Mouse (Mus musculus) retina, postnatal 1 day (tissue): ENCODE measurements around the gene 1810024B03Rik.
"Not testable (repeated sequence)": the region's sequence is repeated elsewhere in the genome, so short reads cannot be mapped to it uniquely, and the experiment has no call there.

Experiments used
- DNase-seq: peaks from one replicate; pipeline ENCODE4 v3.0.0-alpha.2; 2012

1810024B03Rik gene

GRCm38 (mm10) chr2:127207547-127208451, at the start of gene 1810024B03Rik, which contains the start of gene Snrnp200:
Gene 1810024B03Rik (minus strand): TSS chr2:127208280.
Gene Snrnp200 (plus strand): TSS chr2:127208386.
- peak; percentile 98 for DNase-seq

DNA sequence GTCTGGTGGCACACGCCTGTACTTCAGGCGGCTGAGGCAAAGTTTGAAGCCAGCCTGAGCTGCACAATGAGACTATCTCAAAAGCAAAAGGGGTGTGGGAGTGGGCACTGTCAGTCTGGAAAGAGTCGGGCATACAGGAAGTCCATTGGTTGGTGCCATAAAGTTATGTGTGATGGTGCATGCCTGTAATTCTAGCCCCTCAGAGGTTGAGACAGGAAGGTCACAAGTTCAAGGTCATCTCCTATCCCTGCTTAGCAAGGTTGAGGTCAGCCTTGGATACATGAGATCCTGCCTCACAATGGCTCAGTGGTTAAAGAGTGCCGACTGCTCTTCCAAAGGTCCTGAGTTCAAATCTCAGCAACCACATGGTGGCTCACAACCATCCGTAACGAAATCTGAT, 47.2 kb upstream of the 1810024B03Rik start:
- no peak for DNase-seq

- no peak for DNase-seq
These were observed 46.6 kb upstream of the 1810024B03Rik start for GRCm38 (mm10) chr2:127254604-127255134.

- no peak for DNase-seq
These were observed 44.7 kb upstream of the 1810024B03Rik start for GRCm38 (mm10) chr2:127252787-127253186.

DNA sequence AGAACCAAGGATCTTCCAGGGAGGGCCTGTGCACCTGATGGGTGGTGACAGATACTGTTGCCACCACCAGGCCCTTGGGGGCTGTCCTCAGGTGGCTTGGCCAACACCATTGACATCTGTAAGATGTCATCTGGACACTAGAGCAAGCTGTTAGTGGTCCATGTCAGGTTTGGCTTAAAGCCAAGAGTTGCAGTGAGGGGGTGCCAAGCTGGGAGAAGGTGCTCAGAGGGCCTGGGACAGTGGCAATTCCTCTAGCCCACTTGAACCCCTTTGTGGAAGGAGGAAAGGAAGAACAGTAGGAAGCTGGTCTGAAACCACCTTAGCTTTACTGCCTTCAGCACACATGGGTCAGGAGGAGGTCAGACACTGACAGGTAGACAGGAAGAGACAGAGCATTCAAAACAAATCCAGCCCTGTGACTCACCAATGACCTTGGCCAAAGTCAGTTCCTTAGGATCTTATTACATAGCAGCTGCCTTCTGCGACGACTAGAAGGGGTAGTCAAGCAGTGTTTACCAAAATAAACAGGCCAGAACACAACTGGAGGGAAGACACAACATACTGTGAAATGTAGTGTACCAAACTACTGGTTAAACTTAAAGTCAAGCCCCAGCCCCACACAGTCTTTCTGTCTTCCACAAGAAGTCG, 43.9 kb upstream of the 1810024B03Rik start:
- no peak for DNase-seq

DNA sequence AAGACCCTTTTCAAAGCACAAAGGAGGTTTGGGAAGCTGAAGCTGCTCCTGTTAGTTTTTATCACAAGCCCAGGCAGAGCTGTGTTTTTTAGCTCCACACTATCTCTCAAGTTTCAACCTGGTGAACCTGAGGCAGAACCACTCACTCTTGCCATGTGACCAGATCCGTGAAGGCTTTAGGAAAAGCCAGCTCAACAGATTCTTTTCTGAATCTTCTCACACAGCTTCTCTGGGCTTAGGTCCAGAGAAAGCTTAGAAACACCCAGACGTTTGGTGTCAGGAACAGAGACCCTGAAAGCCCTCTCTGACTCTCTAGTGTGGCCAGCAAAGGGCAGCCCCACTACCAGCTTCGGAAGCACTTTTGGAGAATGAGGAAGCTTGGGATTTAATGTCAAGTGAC, 43.4 kb upstream of the 1810024B03Rik start:
- DNase-seq, result no peak

GRCm38 (mm10) chr2:127250291-127251008, 42.4 kb upstream of the 1810024B03Rik start:
- no peak for DNase-seq

DNA sequence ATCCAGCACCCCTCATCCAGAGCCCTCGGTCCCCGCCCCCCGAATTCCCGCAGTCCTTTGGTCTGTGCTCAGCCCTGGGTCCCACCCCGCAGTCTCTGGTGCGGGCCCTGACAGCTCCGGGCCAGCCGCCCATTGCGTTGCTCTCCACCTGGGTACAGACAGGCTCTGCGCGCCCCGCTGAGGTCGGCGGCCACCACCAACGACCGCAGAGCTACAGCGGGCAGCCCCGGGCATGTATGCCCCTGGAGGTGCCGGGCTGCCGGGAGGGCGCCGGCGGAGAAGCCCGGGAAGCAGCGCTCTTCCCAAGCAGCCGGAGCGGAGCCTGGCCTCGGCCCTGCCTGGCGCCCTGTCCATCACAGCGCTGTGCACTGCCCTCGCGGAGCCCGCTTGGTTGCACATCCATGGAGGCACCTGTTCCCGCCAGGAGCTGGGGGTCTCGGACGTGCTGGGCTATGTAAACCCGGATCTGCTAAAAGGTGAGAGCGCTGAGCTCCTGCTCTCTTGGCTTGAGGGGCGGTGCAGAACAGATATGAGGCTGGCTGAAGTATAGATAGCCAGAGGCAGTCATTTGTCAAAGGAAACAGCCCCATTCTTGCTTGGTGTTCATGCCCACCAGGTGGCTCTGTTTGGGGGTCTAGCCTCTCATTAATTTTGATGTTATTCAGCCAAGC, 40.4 kb upstream of the 1810024B03Rik start:
- peak; percentile 51 for DNase-seq

- peak; percentile 99 for DNase-seq
These were observed 39.7 kb upstream of the 1810024B03Rik start, which contains the start of the genes Ciao1 and Tmem127 for GRCm38 (mm10) chr2:127247592-127248333. Gene Ciao1 (minus strand): TSS chr2:127247816. Gene Tmem127 (plus strand): TSS chr2:127247908.

DNA sequence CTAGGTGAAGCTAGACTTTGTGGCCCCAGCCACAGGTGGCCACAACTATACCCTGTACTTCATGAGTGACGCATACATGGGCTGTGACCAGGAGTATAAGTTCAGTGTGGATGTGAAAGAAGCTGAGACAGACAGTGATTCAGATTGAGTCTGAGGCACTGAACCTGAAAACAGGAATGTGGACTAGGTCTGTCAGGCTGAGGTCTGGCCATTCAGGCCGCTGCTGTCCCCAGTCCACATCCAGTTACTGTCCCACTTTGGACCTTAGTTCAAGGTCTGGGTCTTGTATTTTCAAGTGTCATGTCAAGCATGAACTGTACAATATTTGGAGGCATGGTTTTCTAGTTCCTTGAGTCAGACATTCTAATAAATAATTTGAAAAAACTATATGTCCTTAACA, 32.0 kb upstream of the 1810024B03Rik start:
- no peak for DNase-seq

GRCm38 (mm10) chr2:127237897-127238610, 30.0 kb upstream of the 1810024B03Rik start:
- DNase-seq, result no peak

DNA sequence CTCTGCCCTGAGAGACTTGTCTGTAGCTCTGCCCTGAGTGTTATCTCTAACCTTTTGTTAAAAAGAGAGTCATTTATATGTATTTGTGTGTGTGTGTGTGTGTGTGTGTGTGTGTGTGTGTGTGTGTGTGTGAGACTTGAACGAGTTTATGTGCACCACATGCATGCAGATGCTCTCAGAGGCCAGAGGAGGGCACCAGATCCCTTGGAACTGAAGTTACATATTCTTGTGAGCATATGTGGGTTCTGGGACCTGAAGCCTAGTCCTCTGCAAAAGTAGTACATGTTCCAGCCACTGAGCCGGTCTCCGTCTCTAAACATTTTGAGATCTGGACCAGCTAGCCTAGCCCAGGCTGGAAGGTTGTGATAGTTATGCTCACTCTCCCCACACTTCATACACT, 17.2 kb upstream of the 1810024B03Rik start:
- DNase-seq, result no peak

- no peak for DNase-seq
These were observed 9.7 kb upstream of the 1810024B03Rik start for GRCm38 (mm10) chr2:127217746-127218145.

DNA sequence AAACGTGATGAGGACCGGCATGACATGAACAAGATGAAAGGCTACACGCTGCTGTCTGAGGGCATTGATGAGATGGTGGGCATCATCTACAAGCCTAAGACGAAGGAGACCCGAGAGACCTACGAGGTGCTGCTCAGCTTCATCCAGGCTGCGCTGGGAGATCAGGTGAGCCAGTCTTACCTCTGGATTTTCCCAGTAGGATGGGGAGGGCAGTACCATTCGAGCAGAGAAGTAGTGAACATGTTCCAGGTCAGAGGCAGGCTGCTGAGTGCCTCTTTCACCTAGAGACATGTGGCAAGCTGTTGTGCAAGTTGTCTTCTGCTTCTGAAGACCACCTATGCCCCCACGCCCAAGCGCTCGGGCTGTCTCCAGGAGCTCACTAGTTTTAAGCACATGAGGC, 2.6 kb upstream of the 1810024B03Rik start:
- no peak for DNase-seq

DNA sequence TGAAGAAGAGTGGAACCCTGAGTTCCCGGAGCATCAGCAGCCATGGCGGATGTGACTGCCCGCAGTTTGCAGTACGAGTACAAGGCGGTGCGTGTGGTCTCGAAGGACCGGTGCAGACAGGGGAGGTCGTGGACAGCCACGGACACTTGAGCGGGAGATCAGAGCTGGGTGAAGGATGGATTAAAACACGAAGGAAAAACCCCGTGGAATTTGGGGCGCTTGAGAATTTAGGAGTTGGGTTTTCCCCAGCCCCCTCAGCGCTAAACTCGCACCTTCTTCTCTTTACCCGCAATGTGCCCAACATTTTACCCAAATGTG, 331 bp upstream of the 1810024B03Rik start:
- no peak for DNase-seq

GRCm38 (mm10) chr2:127206916-127207315, 1.2 kb downstream of the 1810024B03Rik start:
- DNase-seq, result no peak

DNA sequence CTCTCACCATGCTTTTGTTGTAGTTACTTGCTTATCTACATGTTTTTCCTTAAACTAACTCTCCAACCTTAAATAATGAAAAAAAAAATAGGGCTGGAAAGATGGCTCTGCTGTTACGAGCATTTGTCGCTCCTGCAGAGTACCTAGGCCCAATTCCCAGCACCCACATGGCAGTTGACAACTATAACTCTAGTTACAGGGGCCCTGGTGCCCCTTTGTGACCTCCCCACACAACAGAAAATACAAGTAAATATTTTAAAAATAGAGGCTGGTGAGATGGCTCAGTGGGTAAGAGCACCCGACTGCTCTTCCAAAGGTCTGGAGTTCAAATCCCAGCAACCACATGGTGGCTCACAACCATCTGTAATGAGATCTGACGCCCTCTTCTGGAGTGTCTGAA, 2.1 kb downstream of the 1810024B03Rik start:
- not testable (repeated sequence) for DNase-seq

DNA sequence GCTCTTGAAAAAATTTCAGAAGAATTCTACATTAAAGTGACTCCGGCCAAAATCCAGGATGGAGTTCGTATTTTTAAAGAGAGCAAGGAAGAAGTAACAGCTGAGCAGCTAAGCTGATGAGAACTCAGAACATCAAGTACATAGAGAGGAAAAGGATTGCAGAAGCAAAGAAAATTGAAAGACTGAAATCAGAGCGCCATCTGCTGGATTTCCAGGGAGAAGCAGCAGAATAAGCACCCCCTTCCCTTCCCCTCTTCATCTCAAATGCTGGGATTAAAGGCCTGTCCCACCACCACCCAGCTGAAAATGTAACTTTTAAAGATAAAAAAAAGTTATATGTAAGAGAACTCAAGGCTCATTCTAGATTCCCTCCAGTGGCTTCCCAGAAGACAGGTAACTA, 3.1 kb downstream of the 1810024B03Rik start:
- DNase-seq, result peak; percentile 80

DNA sequence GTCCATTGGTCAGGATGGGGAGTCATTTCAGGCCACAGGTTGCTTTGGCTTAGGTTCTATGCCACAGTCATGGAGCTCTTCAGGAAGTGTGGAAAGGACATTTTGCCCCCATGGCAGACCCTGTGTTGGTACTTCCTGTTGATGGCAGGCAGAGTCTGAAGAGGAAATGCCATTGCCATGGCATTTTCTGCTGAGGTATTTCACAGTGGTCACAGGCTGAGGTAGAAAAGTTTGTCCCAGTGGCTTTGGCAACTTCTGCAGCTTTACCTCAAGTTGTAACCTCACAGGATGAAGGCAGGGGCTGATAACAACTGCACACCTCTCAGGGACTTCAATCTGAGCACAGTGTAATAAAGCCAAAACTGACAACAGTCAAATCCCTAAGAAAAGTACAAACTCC, 18.5 kb downstream of the 1810024B03Rik start:
- no peak for DNase-seq

- DNase-seq, result peak; percentile 96
These were observed 25.3 kb downstream of the 1810024B03Rik start for GRCm38 (mm10) chr2:127182598-127183381.
